Mouse (Mus musculus) midbrain, embryonic 14.5 days (tissue): ENCODE results near the gene Fam219a. TPM values are rescaled to one million over a fixed set of nuclear protein-coding genes. Genes with fewer than 3 reads are reported as not detected.

Experiments
- ATAC-seq: fragments of 200-750 bp; cut with Nextera tagmentation; 2 replicates; pipeline ENCODE4 v1.8.0; 2017; ENCODE audit warnings: moderate number of reproducible peaks, moderate library complexity; ENCODE audit not compliant: low FRiP score, low TSS enrichment
- DNase-seq: peaks from one replicate; pipeline ENCODE4 v3.0.0-alpha.2; 2015
- H3K27ac ChIP-seq: fragments of 300-500 bp; sonication (generic); replicated peaks from 2 replicates; pipeline ENCODE4 v1.5.1; 2014; ENCODE audit warnings: mild to moderate bottlenecking, low read depth, low read length, moderate library complexity
- H3K27me3 ChIP-seq: fragments of 300-500 bp; sonication (generic); 2 replicates; pipeline ENCODE4 v1.6.1; 2014; ENCODE audit warnings: low read length, control low read depth, mixed read lengths; ENCODE audit not compliant: control insufficient read depth, insufficient read depth
- H3K36me3 ChIP-seq: fragments of 300-500 bp; sonication (generic); 2 replicates; pipeline ENCODE4 v1.6.1; 2014; ENCODE audit warnings: low read length, control low read depth; ENCODE audit not compliant: control insufficient read depth, insufficient read depth
- H3K4me1 ChIP-seq: fragments of 300-500 bp; sonication (generic); 2 replicates; pipeline ENCODE4 v1.6.1; 2014; ENCODE audit warnings: mild to moderate bottlenecking, antibody characterized with exemption, low read length, control low read depth; ENCODE audit not compliant: control insufficient read depth, insufficient read depth
- H3K4me2 ChIP-seq: fragments of 300-500 bp; sonication (generic); 2 replicates; pipeline ENCODE4 v1.6.1; 2014; ENCODE audit warnings: mild to moderate bottlenecking, low read length, moderate library complexity
- H3K4me3 ChIP-seq: fragments of 300-500 bp; sonication (generic); replicated peaks from 2 replicates; pipeline ENCODE4 v1.5.1; 2014; ENCODE audit warnings: low read depth, low read length
- H3K9ac ChIP-seq: fragments of 300-500 bp; sonication (generic); replicated peaks from 2 replicates; pipeline ENCODE4 v1.6.1; 2014; ENCODE audit warnings: mild to moderate bottlenecking, low read length, moderate library complexity
- H3K9me3 ChIP-seq: fragments of 300-500 bp; sonication (generic); 2 replicates; pipeline ENCODE4 v1.6.1; 2016; ENCODE audit warnings: low read length, control low read depth, mixed read lengths; ENCODE audit not compliant: control insufficient read depth
- WGBS: fragments of 180-500 bp; shearing (Covaris S2); extraction: QIAGEN DNeasy Blood & Tissue Kit; methylation state at CpG from one replicate; pipeline ENCODE4 v1.1.7; 2014; 5-methylcytosine and 5-hydroxymethylcytosine counted together
- polyA plus RNA-seq: library from polyadenylated mRNA; unstranded; fragments of >200 nt; fragmentation: Nextera tagmentation; extraction: Ambion mirVana; gene quantifications from 2 replicates; pipeline ENCODE4 v1.2.1, GENCODE M21; 2014

Fam219a gene
- polyA plus RNA-seq, 1 experiment from 2014 or later = 19.9 TPM

GRCm38 (mm10) chr4:41498921-41499391, 70.4 kb downstream of the Fam219a start:
- H3K27ac ChIP-seq = no peak overlapping the region
- DNase-seq = peak; percentile 68
- no peaks in the 10 kb centered on the region for H3K36me3 ChIP-seq
- no peaks in the 10 kb centered on the region for H3K9me3 ChIP-seq
- H3K4me3 ChIP-seq = peak overlapping the region; percentile 32
- 8% methylated on average over 43 of the region's 43 CpGs for WGBS
- H3K27me3 ChIP-seq = peaks cover 53% of the 10 kb centered on the region
- peak overlapping the region; percentile 26; the same call in 1 of the 2 replicates for H3K9ac ChIP-seq
- no peak for ATAC-seq
- peak overlapping the region; percentile 56 for H3K4me2 ChIP-seq
- peaks cover 31% of the 10 kb centered on the region for H3K4me1 ChIP-seq

DNA sequence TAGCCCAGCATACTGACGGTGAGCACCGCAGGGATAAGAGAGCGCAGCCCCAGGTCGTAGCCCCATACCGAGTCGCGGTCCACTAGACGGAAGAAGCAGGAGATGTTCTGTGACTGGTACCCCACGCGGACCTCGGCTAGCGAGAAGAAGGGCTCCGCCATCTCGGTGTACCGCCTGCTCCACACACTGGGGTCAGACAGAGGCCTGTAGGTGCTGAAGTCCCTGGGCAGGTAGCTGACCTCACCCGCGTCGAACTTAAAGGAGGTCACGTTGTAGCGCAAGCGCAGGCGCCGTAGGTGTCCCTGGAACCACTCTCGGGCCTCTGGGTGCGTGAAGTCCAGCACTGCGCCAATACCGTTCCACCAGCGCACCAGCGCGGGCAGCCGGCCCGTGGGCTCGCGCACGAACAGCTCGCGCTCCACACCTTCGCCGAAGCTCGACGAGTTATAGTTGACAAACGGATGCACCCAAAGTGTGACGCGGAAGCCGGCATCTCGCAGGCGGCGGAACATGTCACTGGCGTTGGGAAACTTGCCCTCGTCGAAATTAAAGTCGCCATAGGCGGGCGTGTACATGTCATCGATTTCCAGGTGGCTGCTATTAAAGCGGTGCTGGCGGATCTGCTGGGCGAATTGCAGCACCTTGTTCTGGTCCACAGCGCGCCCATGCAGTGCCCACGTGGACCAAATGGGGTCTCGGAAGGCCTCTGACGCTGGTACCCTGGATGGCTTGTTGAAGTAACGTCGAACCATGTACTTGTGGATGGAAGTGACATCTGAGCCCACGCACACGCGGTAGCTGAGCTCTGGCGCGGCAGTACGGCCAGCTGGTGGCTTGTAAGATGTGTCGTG, 71.1 kb downstream of the Fam219a start:
- peaks cover 31% of the 10 kb centered on the region for H3K4me1 ChIP-seq
- peak overlapping the region; percentile 31; the same call in 1 of the 2 replicates for H3K9ac ChIP-seq
- ATAC-seq (no peak), DNase-seq (peak; percentile 48)
- no peaks in the 10 kb centered on the region for H3K9me3 ChIP-seq
- no peak overlapping the region for H3K27ac ChIP-seq
- H3K4me3 ChIP-seq = peak overlapping the region; percentile 32
- peak overlapping the region; percentile 56 for H3K4me2 ChIP-seq
- peaks cover 53% of the 10 kb centered on the region for H3K27me3 ChIP-seq
- WGBS = 17% methylated on average over 72 of the region's 72 CpGs
- no peaks in the 10 kb centered on the region for H3K36me3 ChIP-seq

- Histone ChIP-seq H3K9ac (peak overlapping the region; percentile 31; the same call in 1 of the 2 replicates), H3K9me3 (no peaks in the 10 kb centered on the region), H3K4me2 (peak overlapping the region; percentile 56), H3K4me3 (peak overlapping the region; percentile 32), H3K27ac (no peak overlapping the region), H3K27me3 (peaks cover 53% of the 10 kb centered on the region), H3K4me1 (peaks cover 29% of the 10 kb centered on the region), H3K36me3 (no peaks in the 10 kb centered on the region)
- peak; percentile 80 for DNase-seq
- WGBS = 8% methylated on average over 34 of the region's 34 CpGs
- ATAC-seq = no peak
Measured at GRCm38 (mm10) chr4:41497579-41497978, 71.8 kb downstream of the Fam219a start.

- Histone ChIP-seq H3K4me3 (peak overlapping the region; percentile 32; the same call in 1 of the 2 replicates), H3K36me3 (no peaks in the 10 kb centered on the region), H3K27me3 (peaks cover 53% of the 10 kb centered on the region), H3K27ac (no peak overlapping the region), H3K9ac (no peak overlapping the region), H3K9me3 (no peaks in the 10 kb centered on the region), H3K4me1 (peaks cover 24% of the 10 kb centered on the region), H3K4me2 (peak overlapping the region; percentile 56)
- 43% methylated on average over 5 of the region's 5 CpGs for WGBS
- DNase-seq (no peak), ATAC-seq (no peak)
Measured at GRCm38 (mm10) chr4:41497046-41497445, 72.3 kb downstream of the Fam219a start.

DNA sequence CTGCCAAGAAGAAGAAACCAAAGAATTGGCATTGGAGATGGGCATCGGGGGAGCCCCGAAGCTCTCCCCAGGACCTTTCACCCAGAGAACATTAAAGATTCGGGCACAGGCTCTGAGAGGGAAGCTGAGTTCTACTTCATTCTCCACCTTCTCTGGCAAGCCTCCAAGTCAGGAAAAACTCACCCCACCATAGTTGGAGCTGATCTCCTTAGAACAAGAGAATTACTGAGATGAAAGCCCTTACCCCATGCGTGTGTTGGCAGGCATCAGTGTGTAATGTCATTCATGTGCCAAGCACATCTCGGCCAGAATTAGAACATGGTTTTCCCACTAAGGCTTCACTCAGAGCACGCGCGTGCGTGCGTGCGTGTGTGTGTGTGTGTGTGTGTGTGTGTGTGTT, 73.5 kb downstream of the Fam219a start:
- ATAC-seq = no peak
- Histone ChIP-seq H3K27me3 (peaks cover 44% of the 10 kb centered on the region), H3K9ac (no peak overlapping the region), H3K9me3 (no peaks in the 10 kb centered on the region), H3K27ac (no peak overlapping the region), H3K4me3 (no peak overlapping the region), H3K4me1 (peaks cover 18% of the 10 kb centered on the region), H3K36me3 (no peaks in the 10 kb centered on the region), H3K4me2 (no peak overlapping the region)
- peak; percentile 66 for DNase-seq
- WGBS = 73% methylated on average over 11 of the region's 11 CpGs

- H3K9me3 ChIP-seq = no peaks in the 10 kb centered on the region
- no peak for ATAC-seq
- no peak overlapping the region for H3K9ac ChIP-seq
- peaks cover 16% of the 10 kb centered on the region for H3K4me1 ChIP-seq
- H3K27ac ChIP-seq = no peak overlapping the region
- H3K4me3 ChIP-seq = no peak overlapping the region
- peaks cover 37% of the 10 kb centered on the region for H3K27me3 ChIP-seq
- H3K36me3 ChIP-seq = no peaks in the 10 kb centered on the region
- WGBS = 88% methylated on average over 4 of the region's 4 CpGs
- no peak overlapping the region for H3K4me2 ChIP-seq
- no peak for DNase-seq
Measured at GRCm38 (mm10) chr4:41495076-41495475, 74.3 kb downstream of the Fam219a start.

DNA sequence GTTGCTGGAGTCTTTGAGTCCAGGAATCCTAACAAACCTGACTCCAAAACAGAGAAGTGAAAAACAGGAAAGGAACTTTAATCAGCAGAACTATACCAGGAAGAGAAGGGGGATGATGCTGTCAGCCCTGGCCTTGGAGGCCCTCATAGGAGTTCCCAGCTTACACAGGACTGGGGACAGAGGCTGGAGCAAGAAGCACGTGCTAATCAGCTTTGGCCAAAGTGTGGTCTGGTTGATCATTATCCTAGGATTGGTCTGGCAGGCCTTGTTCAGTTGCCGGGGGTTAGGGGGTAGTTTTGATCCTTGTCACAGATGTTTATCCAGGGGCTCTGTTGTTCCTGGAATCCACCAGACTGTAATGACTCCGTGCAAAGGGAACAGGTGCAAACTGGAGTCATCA, 75.0 kb downstream of the Fam219a start:
- ATAC-seq = no peak
- Histone ChIP-seq H3K9ac (no peak overlapping the region), H3K4me3 (no peak overlapping the region), H3K27ac (no peak overlapping the region), H3K9me3 (no peaks in the 10 kb centered on the region), H3K36me3 (no peaks in the 10 kb centered on the region), H3K27me3 (peaks cover 30% of the 10 kb centered on the region), H3K4me1 (peaks cover 16% of the 10 kb centered on the region), H3K4me2 (no peak overlapping the region)
- DNase-seq = no peak
- whole genome bisulfite sequencing = 56% methylated on average over 3 of the region's 3 CpGs

DNA sequence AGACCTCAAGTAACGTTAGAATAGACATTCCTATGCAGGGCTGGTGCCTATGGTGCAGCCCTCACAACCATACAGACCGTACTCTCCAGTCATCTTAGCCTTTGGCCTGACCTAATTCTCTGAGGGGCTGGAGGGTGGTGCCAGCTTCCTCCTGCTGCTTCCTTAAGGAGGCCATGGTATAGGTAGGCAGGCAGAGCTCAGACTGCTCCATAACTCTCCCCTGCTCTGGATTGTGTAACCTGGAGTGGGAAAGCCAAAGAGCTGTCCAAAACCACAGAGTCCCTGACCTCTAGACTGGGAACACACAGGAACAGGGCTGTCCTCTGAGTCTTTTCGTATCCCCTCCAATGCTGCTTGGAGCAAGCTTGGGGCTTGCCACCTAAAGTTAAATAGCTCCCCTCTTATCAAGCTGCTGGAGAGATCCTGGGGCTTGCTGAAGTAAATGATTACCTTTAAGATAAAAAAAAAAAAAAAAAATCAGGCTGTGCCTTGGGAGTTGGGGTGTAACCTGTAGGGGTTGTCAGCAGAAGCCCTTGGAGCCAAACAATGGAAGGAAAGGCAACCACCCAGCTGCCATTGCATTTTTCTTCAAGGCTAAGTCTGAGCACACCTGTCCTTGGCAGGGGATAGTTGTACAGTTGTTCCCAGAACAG, 75.7 kb downstream of the Fam219a start:
- H3K27me3 ChIP-seq = peaks cover 23% of the 10 kb centered on the region
- 84% methylated on average over 3 of the region's 3 CpGs for WGBS
- ATAC-seq = no peak

More for the DNA sequence above, 75.7 kb downstream of the Fam219a start:
- no peaks in the 10 kb centered on the region for H3K36me3 ChIP-seq
- H3K9ac ChIP-seq = no peak overlapping the region
- H3K27ac ChIP-seq = no peak overlapping the region
- H3K4me2 ChIP-seq = no peak overlapping the region
- peaks cover 15% of the 10 kb centered on the region for H3K4me1 ChIP-seq
- no peak for DNase-seq
- no peak overlapping the region for H3K4me3 ChIP-seq
- no peaks in the 10 kb centered on the region for H3K9me3 ChIP-seq
